Mouse (Mus musculus): ENCODE measurements around the gene Kcnab3. TPM values are rescaled to one million over a fixed set of nuclear protein-coding genes. Genes with fewer than 3 reads are reported as not detected.

Gene Kcnab3
- polyA plus RNA-seq, 1 experiment, result 2.0 TPM

DNA sequence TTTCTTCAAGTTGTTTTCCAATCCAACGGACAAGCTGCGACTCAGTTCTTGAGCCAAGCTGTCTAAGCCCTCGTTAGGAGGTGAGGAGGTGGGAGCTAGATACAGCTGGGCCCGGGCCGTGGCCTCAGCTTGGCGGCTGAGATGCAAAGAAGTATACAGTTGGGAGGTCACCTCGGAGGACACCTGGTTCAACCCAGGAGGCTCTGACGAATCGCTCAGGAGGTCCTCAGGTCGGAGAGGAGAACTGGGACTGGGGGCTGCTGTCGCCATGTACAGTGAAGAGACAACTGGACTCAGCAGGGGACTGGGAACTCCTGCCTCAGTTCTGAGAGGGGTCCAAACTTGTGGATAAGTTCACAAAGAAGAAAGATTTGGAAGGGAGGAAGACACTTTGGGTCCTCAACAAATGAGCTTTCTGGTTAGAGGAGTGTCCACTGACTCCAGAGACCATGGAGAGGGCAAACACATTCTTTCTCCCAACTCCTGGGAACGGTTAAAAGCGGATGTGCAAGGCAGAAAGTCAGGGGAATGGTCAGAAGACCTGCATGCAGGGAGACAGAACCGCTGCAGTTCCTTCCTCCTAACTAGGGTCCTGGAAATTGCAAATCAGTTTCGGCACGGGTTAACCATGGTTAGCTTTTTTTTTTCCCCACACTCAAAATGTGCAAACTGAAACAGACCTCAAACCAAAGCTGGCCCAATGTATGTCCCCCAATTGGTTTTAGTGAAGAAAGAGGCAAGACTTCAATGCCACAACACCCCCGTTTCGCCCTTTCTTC, 3.2 kb upstream of the Kcnab3 start:
- Histone ChIP-seq H3ac (ENCODE audit: control insufficient read depth, insufficient read length) (no peak overlapping the region), H3K27me3 (ENCODE audit: control insufficient read depth, insufficient read depth, insufficient read length) (no peaks in the 10 kb centered on the region), H3K4me3 (peak overlapping the region; percentile 56), H3K36me3 (ENCODE audit: control insufficient read depth, insufficient read depth) (peaks cover 6% of the 10 kb centered on the region), H3K79me2 (ENCODE audit: control insufficient read depth, insufficient read depth) (peaks cover 11% of the 10 kb centered on the region), H3K4me2 (ENCODE audit: low read depth) (peak overlapping the region; percentile 75)
- no peak for TF ChIP-seq TCF3 (IDR thresholded peaks at IDR 0.05; ENCODE audit: insufficient read length, low read depth)
- TF ChIP-seq E2F4 (IDR thresholded peaks at IDR 0.05; ENCODE audit: insufficient read depth), result no peak
- TF ChIP-seq MYOG (IDR thresholded peaks at IDR 0.05; ENCODE audit: control insufficient read depth in 1 of 3, insufficient read depth in 1 of 3, insufficient read length in 2 of 3, low read depth in 2 of 3), result no peak
- no peak for TF ChIP-seq MAX (IDR thresholded peaks at IDR 0.05; ENCODE audit: low read depth)
- TF ChIP-seq TCF12 (IDR thresholded peaks at IDR 0.05; ENCODE audit: insufficient read depth, poor library complexity, severe bottlenecking), result no peak
- no peak for TF ChIP-seq REST (IDR thresholded peaks at IDR 0.05; ENCODE audit: insufficient read depth, insufficient read length)

DNA sequence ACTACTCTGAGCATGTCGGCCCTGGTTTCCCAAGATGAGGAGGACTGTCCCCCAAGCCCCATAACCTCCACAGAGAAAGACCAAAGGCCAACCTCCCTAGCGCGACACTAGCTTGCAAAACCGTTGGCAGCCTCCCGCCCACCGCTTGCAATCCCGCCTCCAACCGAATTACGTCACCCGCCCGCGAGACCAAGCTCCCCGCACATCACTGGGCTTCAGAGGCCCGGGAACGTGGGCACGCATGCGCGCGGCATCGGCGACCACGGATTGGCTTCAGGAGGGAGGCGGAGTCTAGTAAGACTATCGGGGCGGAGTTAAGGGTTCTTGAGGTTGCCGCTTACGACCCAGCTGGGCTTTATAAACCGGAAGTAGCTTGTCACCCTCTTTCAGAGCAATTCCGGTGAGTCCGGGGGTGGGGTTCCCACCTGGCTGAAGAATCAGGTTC, 2.4 kb upstream of the Kcnab3 start, which contains the start of the genes Cntrob and Trappc1:
Gene Cntrob, minus strand, starts transcription at position 109 of the 445 bp plus-strand sequence.
Gene Trappc1, plus strand, starts transcription at position 314 of the 445 bp plus-strand sequence.
- Histone ChIP-seq H3K27me3 (ENCODE audit: control insufficient read depth, insufficient read depth, insufficient read length) (no peaks in the 10 kb centered on the region), H3ac (ENCODE audit: control insufficient read depth, insufficient read length) (peak within 1 kb of the TSS; percentile 10), H3K4me2 (ENCODE audit: low read depth) (peak within 1 kb of the TSS; percentile 85), H3K36me3 (ENCODE audit: control insufficient read depth, insufficient read depth) (no peaks in the 10 kb centered on the region), H3K79me2 (ENCODE audit: control insufficient read depth, insufficient read depth) (peaks cover 11% of the 10 kb centered on the region), H3K4me3 (peak within 1 kb of the TSS; percentile 56)
- TF ChIP-seq POLR2AphosphoS2 (IDR thresholded peaks at IDR 0.05; ENCODE audit: insufficient read length, low read depth) (peak; percentile 97), MYOG (IDR thresholded peaks at IDR 0.05; ENCODE audit: control insufficient read depth in 1 of 3, insufficient read depth in 1 of 3, insufficient read length in 2 of 3, low read depth in 2 of 3) (no peak), TCF12 (IDR thresholded peaks at IDR 0.05; ENCODE audit: insufficient read depth, poor library complexity, severe bottlenecking) (no peak), MAX (IDR thresholded peaks at IDR 0.05; ENCODE audit: low read depth) (no peak), E2F4 (IDR thresholded peaks at IDR 0.05; ENCODE audit: insufficient read depth) (peak; percentile 74), POLR2A (IDR thresholded peaks at IDR 0.05; ENCODE audit: insufficient read length, low read depth) (peak; percentile 94), CEBPB (IDR thresholded peaks at IDR 0.05; ENCODE audit: insufficient read depth, poor library complexity, severe bottlenecking) (peak; percentile 62), MYOD1 (IDR thresholded peaks at IDR 0.05; ENCODE audit: control insufficient read depth in 1 of 3, insufficient read length in 2 of 3, low read depth in 2 of 3) (peak in 1 of 3 experiments; percentile 0), SRF (IDR thresholded peaks at IDR 0.05; ENCODE audit: control insufficient read depth, insufficient read length, low read depth) (peak; percentile 41)

DNA sequence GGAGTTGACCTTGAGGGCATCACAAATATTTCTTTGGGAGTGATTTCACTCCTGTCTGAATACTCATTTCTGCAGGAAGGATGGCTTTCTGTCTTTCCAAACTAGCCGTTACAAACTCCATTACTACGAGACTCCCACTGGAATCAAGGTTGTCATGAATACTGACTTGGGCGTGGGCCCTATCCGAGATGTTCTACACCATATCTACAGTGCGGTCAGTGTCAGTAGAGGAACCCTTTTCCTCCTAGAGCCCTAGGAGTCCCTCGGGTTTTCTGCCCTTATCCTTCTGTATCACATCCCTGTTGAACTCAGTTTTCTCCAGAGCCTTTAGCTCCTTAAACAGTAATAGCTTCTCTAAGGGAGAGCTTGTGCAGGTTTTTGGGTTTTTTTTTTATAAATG, 1.3 kb upstream of the Kcnab3 start:
- no peaks in the 10 kb centered on the region for H3K27me3 ChIP-seq (ENCODE audit: control insufficient read depth, insufficient read depth, insufficient read length)
- TF ChIP-seq USF1 (IDR thresholded peaks at IDR 0.05; ENCODE audit: low read depth) (no peak), MYOG (IDR thresholded peaks at IDR 0.05; ENCODE audit: control insufficient read depth in 1 of 3, insufficient read depth in 1 of 3, insufficient read length in 2 of 3, low read depth in 2 of 3) (no peak), CEBPB (IDR thresholded peaks at IDR 0.05; ENCODE audit: insufficient read depth, poor library complexity, severe bottlenecking) (no peak), E2F4 (IDR thresholded peaks at IDR 0.05; ENCODE audit: insufficient read depth) (no peak), TCF3 (IDR thresholded peaks at IDR 0.05; ENCODE audit: insufficient read length, low read depth) (no peak), POLR2AphosphoS2 (IDR thresholded peaks at IDR 0.05; ENCODE audit: insufficient read length, low read depth) (no peak), POLR2A (IDR thresholded peaks at IDR 0.05; ENCODE audit: insufficient read length, low read depth) (no peak), REST (IDR thresholded peaks at IDR 0.05; ENCODE audit: insufficient read depth, insufficient read length) (no peak), TCF12 (IDR thresholded peaks at IDR 0.05; ENCODE audit: insufficient read depth, poor library complexity, severe bottlenecking) (no peak), MYOD1 (IDR thresholded peaks at IDR 0.05; ENCODE audit: control insufficient read depth in 1 of 3, insufficient read length in 2 of 3, low read depth in 2 of 3) (no peak), MAX (IDR thresholded peaks at IDR 0.05; ENCODE audit: low read depth) (no peak), SRF (IDR thresholded peaks at IDR 0.05; ENCODE audit: control insufficient read depth, insufficient read length, low read depth) (no peak)

DNA sequence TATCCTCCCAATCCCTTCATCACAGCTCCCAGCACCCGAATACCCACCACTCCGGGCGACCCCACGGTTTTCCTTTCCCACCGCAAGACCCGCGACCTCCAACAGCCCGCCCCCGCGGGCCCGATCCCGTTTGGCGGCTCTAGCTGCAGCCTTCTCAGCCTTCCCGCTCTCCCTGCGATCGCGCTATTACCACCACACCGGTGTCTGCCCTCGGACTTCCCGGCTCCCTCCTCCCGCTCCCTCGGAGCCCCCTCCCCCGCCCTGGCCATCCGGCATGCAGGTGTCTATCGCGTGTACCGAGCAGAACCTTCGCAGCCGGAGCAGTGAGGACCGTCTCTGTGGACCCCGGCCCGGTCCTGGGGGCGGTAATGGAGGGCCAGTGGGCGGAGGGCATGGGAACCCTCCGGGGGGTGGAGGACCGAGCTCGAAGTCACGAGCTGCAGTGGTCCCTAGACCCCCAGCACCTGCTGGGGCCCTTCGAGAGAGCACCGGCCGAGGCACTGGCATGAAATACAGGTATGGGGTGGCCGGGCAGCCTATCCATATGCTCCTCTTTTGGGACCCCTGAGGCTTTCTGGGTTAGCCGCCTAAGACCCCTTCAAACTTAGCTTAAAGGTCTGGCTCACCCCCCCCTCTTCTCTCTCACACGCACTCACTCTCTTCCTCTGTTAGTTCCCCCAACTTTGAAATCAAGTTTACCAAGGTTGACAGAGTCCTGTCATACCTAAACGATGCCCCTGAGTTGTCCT, 524 bp downstream of the Kcnab3 start:
- no peaks in the 10 kb centered on the region for H3K27me3 ChIP-seq (ENCODE audit: control insufficient read depth, insufficient read depth, insufficient read length)
- H3K4me2 ChIP-seq (ENCODE audit: low read depth), result peak overlapping the region; percentile 85
- H3K36me3 ChIP-seq (ENCODE audit: control insufficient read depth, insufficient read depth), result no peaks in the 10 kb centered on the region
- H3ac ChIP-seq (ENCODE audit: control insufficient read depth, insufficient read length), result no peak overlapping the region
- peak overlapping the region; percentile 56 for H3K4me3 ChIP-seq
- no peak for TF ChIP-seq TCF12 (IDR thresholded peaks at IDR 0.05; ENCODE audit: insufficient read depth, poor library complexity, severe bottlenecking)
- no peak for TF ChIP-seq E2F4 (IDR thresholded peaks at IDR 0.05; ENCODE audit: insufficient read depth)
- TF ChIP-seq SRF (IDR thresholded peaks at IDR 0.05; ENCODE audit: control insufficient read depth, insufficient read length, low read depth), result no peak
- TF ChIP-seq MYOD1 (IDR thresholded peaks at IDR 0.05; ENCODE audit: control insufficient read depth in 1 of 3, insufficient read length in 2 of 3, low read depth in 2 of 3), result no peak
- TF ChIP-seq USF1 (IDR thresholded peaks at IDR 0.05; ENCODE audit: low read depth), result no peak
- TF ChIP-seq MAX (IDR thresholded peaks at IDR 0.05; ENCODE audit: low read depth), result no peak
- TF ChIP-seq MYOG (IDR thresholded peaks at IDR 0.05; ENCODE audit: control insufficient read depth in 1 of 3, insufficient read depth in 1 of 3, insufficient read length in 2 of 3, low read depth in 2 of 3), result no peak
- TF ChIP-seq POLR2AphosphoS2 (IDR thresholded peaks at IDR 0.05; ENCODE audit: insufficient read length, low read depth), result no peak
- TF ChIP-seq POLR2A (IDR thresholded peaks at IDR 0.05; ENCODE audit: insufficient read length, low read depth), result no peak
- TF ChIP-seq TCF3 (IDR thresholded peaks at IDR 0.05; ENCODE audit: insufficient read length, low read depth), result no peak
- TF ChIP-seq CEBPB (IDR thresholded peaks at IDR 0.05; ENCODE audit: insufficient read depth, poor library complexity, severe bottlenecking), result no peak
- no peak for TF ChIP-seq REST (IDR thresholded peaks at IDR 0.05; ENCODE audit: insufficient read depth, insufficient read length)
- H3K79me2 ChIP-seq (ENCODE audit: control insufficient read depth, insufficient read depth), result peaks cover 11% of the 10 kb centered on the region

More for the DNA sequence above, 1.3 kb upstream of the Kcnab3 start:
- Histone ChIP-seq H3K4me2 (ENCODE audit: low read depth) (peak overlapping the region; percentile 85), H3ac (ENCODE audit: control insufficient read depth, insufficient read length) (peak overlapping the region; percentile 10), H3K36me3 (ENCODE audit: control insufficient read depth, insufficient read depth) (no peaks in the 10 kb centered on the region), H3K79me2 (ENCODE audit: control insufficient read depth, insufficient read depth) (peaks cover 11% of the 10 kb centered on the region), H3K4me3 (peak overlapping the region; percentile 56)

Data from myocyte (in vitro differentiated cells).